Mouse (Mus musculus) layer of hippocampus, adult 9-10 months (tissue): Measurements from ENCODE around the gene Strn3.
"Not testable (repeated sequence)": the region's sequence is repeated elsewhere in the genome, so short reads cannot be mapped to it uniquely, and the experiment has no call there.

Experiments
- DNase-seq: peaks from one replicate; pipeline ENCODE4 v3.0.0; 2022; ENCODE audit warnings: low spot score

Gene Strn3

DNA sequence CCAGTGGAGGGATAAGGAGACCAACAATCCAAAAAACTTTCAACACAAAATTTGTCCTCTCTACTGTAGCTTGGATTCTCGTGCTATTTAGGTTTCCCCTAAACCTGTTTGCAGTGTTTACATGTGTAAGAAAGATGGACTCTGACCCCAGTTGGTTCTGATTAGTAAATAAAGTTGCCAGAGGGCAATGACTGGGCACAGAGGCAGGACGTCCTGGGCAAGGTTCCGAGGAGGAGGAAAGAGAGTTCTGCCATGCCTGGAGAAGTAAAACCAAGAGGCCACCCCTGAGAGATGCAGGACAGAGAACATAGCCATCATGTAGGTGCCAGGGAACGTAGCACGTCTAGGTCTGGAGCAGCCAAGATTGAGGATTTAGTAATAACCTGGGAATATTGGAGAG lies 79.3 kb downstream of the Strn3 start:
- DNase-seq = no peak

DNA sequence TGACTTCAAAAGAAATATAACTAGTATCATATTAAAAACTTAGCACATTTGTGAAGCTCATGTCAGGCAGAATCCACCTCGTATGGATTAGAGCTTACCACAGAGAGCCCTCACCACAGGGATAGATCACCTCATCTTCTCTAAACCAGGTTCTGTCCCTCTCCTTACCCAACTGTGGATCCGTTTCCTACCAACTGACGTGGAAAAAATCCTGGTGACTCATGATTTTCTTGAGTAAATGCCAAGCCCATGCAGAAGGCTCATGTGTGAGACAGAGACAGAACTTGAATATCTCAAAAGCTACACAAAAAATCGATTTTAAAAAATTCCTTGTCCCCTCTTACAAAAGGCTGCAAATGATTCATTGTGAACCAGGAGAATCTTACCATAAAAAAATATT lies 85.6 kb downstream of the Strn3 start:
- no peak for DNase-seq

DNA sequence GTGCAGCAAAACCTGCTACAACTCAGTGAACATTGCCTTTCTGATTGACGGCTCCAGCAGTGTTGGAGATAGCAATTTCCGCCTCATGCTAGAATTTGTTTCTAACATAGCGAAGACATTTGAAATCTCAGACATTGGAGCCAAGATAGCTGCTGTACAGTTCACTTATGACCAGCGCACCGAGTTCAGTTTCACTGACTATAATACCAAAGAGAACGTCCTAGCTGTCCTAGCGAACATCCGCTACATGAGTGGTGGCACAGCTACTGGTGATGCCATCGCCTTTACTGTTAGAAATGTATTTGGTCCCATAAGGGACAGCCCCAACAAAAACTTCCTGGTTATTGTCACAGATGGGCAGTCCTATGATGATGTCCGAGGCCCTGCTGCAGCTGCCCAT lies 88.4 kb downstream of the Strn3 start:
- DNase-seq = no peak

DNA sequence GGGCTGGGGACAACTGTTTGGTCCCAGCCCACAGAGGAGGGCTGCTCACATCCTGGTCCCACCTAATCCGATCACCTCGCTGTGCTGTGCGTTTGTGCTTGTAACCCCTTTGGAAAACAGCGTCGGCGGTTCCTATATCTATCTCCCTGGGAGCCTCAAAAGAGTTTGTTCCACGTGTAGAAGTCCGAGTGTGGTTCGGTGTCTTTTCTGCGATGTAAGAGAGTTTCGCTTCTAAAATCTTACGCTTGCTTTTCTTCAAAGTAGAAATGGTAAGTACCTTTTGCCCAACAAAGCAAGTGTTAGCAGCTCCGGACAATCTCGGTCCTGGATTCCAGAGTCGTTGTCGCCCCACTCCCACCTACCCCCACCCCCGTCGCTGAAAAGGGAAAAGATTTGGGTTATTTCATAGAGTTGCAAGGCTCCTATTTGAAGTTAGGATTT lies 97.6 kb downstream of the Strn3 start:
- no peak for DNase-seq

DNA sequence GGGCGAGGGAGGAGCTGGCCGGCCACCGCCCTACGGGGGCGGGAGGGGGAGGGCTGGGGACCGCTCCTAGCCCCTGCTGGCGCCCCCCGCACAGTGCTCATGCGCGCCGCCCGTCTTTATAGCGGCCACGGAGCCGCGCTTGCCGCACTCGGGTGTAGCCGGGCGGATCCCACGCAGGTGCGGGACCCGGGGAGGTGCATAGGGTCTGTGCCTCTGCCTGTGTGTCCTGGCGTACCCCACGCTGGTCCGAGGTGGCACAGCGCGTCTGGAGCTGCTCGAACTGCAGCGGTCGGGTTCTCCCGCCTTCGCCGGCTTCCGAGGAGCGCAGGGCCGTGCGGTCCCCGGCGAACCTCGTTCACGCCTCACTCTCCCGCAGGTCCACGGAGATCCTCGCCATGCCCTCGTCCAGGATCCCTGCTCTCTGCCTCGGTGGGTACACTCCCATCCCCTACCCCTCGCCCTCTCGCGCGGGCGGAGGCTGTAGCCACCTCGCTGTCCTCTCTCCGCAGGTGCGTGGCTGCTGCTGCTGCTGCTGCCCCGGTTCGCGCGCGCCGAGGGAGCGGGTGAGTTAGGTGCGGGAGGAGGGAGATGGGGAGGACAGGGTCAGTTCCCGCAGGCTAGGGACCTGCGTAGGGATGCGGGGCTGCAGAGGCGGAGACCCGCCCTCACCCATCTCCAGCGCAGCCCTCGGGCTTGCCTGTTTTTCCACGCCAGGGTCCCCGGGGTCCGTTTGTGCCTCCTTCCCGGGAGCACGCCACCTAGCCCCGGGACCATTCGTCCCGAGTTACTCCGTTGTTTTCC lies 98.3 kb downstream of the Strn3 start, which contains the start of gene Coch:
Gene Coch (plus strand): TSS at position 113 of the 801 bp plus-strand sequence.
- DNase-seq = no peak

DNA sequence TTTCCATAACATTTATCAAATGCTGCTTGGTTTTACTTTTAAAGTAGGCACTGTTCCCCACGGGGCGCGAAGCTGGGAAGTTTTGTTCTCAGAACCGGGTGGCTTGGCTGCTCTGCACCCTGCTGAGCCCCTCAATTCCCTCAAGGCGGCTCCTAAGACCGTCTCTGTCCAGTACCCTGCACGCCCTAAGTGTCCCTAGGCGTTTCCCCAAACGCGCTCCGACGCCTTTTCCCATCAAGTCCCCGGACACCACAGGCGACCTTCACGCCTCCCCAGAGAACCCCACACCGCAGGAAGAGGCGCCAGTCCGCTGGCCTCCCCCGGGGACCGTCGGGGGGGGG lies 98.8 kb downstream of the Strn3 start:
- DNase-seq = no peak

DNA sequence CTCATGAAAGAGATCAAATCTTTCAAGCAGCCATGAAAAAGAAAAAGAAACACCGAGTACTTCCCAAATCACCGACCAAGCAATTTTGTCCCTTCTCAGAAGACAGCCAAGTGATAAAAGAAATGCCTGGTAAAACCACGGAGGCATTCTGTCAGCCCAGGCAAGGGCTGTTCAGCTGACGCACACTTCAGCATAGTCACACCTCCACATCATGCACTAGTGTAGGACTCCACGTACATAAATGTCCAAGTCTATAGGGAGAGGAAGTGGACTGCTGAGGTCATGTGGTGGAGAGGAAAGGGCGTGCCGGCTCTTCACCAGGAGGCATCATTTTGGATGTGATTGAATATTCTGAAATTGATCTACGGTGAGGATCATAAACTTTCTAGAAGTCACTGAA lies 99.8 kb downstream of the Strn3 start:
- no peak for DNase-seq

DNA sequence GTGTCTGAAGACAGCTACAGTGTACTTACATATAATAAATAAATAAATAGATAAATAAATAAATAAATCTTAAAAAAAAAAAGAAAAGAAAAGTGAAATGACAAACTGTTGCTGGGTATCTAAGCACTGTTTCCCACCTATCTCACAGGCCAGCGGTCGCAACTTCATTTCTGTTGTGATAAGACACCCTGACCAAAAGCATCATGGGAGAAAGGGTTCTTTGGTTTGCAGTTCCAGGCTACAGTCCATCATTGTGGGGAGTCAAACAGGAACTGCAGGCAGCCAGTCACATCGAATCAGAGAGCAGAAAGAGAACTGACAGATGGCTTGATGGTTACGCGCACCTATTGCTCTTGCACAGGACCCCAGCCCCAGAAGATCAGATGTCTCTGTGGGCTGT lies 102.4 kb downstream of the Strn3 start:
- DNase-seq = no peak

DNA sequence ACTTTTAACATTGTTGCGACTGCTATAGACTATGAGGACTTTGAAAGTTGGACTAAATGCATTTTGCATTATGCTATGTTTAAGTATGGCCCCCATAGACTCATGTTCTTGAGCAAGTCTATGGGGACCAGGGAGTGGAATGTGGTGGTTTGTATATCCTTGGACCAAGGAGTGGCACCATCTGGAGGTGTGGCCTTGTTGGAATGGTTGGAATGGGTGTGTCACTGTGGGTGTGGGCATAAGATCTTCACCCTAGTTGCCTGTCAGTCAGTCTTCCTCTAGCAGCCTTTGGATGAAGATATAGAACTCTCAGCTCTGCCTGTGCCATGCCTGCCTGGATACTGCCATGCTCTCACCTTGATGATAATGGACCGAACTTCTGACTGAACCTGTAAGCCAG lies 113.9 kb downstream of the Strn3 start:
- not testable (repeated sequence) for DNase-seq

DNA sequence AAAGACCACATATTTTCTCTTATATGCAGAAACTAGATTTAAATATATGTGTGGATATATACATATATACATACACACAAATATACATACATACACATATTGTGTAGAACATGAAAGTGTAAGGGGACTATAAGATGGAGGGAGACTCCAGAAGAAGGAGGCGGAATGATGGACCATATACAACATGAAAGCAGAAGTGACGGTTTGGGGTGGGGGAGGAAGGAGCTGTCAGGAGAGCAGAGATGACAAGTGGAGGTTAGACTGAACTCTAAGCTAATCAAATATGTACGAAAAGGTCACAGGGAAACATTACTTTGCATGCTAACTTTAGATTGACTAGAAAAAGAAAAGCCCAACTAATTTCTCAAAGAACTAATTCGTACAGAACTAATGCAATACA lies 119.0 kb downstream of the Strn3 start:
- no peak for DNase-seq

DNA sequence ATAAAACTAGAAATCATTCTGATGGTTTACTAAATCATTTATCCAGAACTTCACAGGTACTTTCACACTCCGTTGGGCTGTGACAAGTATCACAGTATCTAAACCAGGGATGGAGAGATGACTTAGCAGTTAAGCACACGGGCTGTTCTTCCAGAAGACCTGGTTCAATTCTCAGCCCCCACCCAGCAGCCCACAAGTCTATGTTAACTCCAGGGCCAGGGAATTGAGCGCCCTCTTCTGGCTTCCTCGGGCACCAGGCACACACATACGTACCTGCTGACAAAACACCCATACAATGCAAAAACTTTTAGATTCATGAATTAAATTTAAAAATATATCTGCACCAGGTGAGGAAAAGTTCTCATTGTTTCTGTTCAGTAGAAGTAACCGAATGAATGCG lies 121.8 kb downstream of the Strn3 start:
- DNase-seq = no peak

DNA sequence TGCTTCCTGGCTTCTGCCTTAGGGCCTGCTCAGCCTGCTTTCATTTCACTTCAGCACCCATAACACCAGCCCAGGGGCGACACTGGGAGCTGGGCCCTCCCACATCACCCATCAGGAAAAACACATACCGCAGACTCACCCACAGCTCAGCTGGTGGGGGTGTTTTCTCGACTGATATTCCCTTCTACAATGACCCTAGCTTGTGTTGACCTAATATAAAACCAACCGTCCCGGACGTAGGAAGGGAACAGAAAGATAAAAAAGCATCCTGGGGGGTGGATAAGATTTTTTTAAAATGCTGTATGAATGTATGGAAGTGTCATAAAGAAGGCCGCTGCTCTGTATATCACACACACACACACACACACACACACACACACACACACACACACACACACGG lies 122.2 kb downstream of the Strn3 start:
- DNase-seq = no peak

DNA sequence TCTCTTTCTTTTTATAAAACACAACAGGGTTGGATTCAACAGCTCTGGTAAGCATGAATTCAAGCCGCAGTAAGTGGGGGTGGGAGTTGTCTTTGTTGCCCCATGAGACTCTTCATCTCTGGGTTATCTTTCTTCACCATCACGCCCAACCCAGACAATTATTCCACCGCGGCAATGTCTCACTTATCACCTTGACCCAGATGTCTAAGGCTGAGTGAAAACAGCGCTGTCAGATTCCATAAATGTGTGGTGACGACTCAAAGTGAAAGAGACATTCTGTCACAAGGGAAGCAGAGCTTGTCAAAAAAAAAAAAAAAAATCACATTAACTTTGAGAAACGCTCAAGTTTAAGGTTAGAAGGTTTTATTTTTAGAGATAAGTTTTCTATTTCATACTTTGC lies 124.5 kb downstream of the Strn3 start:
- no peak for DNase-seq

DNA sequence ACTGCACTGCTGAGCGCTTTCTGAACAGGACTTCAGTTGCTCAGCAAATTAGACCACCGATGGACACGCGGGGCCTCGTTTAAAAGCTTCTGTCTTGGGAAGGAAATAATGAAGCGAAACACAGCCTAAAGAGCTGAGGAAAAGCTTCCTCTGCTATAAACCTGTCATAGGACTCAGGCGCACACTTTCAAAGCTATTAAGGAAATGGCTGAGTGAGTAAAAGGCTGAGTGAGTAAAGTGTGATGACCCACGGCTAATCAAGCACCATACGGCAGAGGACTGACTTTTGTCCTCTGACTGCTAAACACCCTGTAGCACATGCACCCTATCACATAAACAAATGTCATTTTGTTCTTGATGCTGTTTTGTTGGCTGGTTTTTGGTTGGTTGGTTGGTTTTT lies 130.3 kb downstream of the Strn3 start:
- DNase-seq = no peak
